Mouse (Mus musculus): Measurements from ENCODE around the gene Slc4a3.

Gene Slc4a3

GRCm38 (mm10) chr1:75545965-75546956 is at the start of gene Slc4a3:
TSS of gene Slc4a3 (plus strand) at chr1:75546266.
- no peak for DNase-seq (ENCODE audit: low read depth)

GRCm38 (mm10) chr1:75498897-75499296 is 47.2 kb upstream of the Slc4a3 start:
- DNase-seq (ENCODE audit: low read depth), result no peak

- DNase-seq (ENCODE audit: low read depth), result no peak
Observed at GRCm38 (mm10) chr1:75499441-75499840, 46.6 kb upstream of the Slc4a3 start.

- DNase-seq (ENCODE audit: low read depth), result no peak
Observed at GRCm38 (mm10) chr1:75501905-75502304, 44.2 kb upstream of the Slc4a3 start.

- DNase-seq (ENCODE audit: low read depth), result no peak
Observed at GRCm38 (mm10) chr1:75502945-75503650, 43.0 kb upstream of the Slc4a3 start.

- DNase-seq (ENCODE audit: low read depth), result no peak
Observed at GRCm38 (mm10) chr1:75503651-75503980, 42.5 kb upstream of the Slc4a3 start.

GRCm38 (mm10) chr1:75504256-75505045 is 41.6 kb upstream of the Slc4a3 start:
- no peak for DNase-seq (ENCODE audit: low read depth)

- no peak for DNase-seq (ENCODE audit: low read depth)
Observed at GRCm38 (mm10) chr1:75505159-75505955, 40.7 kb upstream of the Slc4a3 start.

- no peak for DNase-seq (ENCODE audit: low read depth)
Observed at GRCm38 (mm10) chr1:75505956-75506831, 39.9 kb upstream of the Slc4a3 start, which contains the start of gene Obsl1. TSS of gene Obsl1 (minus strand) at chr1:75506452.

- no peak for DNase-seq (ENCODE audit: low read depth)
Observed at GRCm38 (mm10) chr1:75507006-75507405, 39.1 kb upstream of the Slc4a3 start, which contains the start of gene Inha. TSS of gene Inha (plus strand) at chr1:75507077.

- DNase-seq (ENCODE audit: low read depth), result no peak
Observed at GRCm38 (mm10) chr1:75509586-75509985, 36.5 kb upstream of the Slc4a3 start.

GRCm38 (mm10) chr1:75510154-75510553 is 35.9 kb upstream of the Slc4a3 start:
- no peak for DNase-seq (ENCODE audit: low read depth)

GRCm38 (mm10) chr1:75511437-75512210 is 34.4 kb upstream of the Slc4a3 start:
- no peak for DNase-seq (ENCODE audit: low read depth)

GRCm38 (mm10) chr1:75512550-75512949 is 33.5 kb upstream of the Slc4a3 start:
- no peak for DNase-seq (ENCODE audit: low read depth)

- no peak for DNase-seq (ENCODE audit: low read depth)
Observed at GRCm38 (mm10) chr1:75516703-75517380, 29.2 kb upstream of the Slc4a3 start.

- DNase-seq (ENCODE audit: low read depth), result no peak
Observed at GRCm38 (mm10) chr1:75517984-75518383, 28.1 kb upstream of the Slc4a3 start.

GRCm38 (mm10) chr1:75518427-75518826 is 27.6 kb upstream of the Slc4a3 start:
- DNase-seq (ENCODE audit: low read depth), result no peak

- no peak for DNase-seq (ENCODE audit: low read depth)
Observed at GRCm38 (mm10) chr1:75519576-75519975, 26.5 kb upstream of the Slc4a3 start.

Data from c-Kit-positive CD71-positive TER-119-negative erythroid progenitor cells, embryonic 14.5 days (primary cell).